Mouse (Mus musculus) heart, embryonic 16.5 days (tissue): Measurements from ENCODE around the gene Ccdc96. TPM values are rescaled to one million over a fixed set of nuclear protein-coding genes. Genes with fewer than 3 reads are reported as not detected.

Experiments
- ATAC-seq: fragments of 200-750 bp; cut with Nextera tagmentation; replicated peaks from 2 replicates; pipeline ENCODE4 v1.8.0; 2017; ENCODE audit warnings: moderate number of reproducible peaks; ENCODE audit not compliant: insufficient read depth, low FRiP score; ENCODE audit errors: extremely low read depth
- H3K27ac ChIP-seq: fragments of 300-500 bp; sonication (generic); 2 replicates; pipeline ENCODE4 v1.5.1; 2014; ENCODE audit warnings: mild to moderate bottlenecking, low read length, control low read depth, moderate library complexity
- H3K27me3 ChIP-seq: fragments of 300-500 bp; sonication (generic); 2 replicates; pipeline ENCODE4 v1.6.1; 2014; ENCODE audit warnings: low read length, mixed read lengths; ENCODE audit not compliant: control insufficient read depth, insufficient read depth
- H3K36me3 ChIP-seq: fragments of 300-500 bp; sonication (generic); 2 replicates; pipeline ENCODE4 v1.6.1; 2014; ENCODE audit not compliant: control insufficient read depth, insufficient read depth
- H3K4me1 ChIP-seq: fragments of 300-500 bp; sonication (generic); 2 replicates; pipeline ENCODE4 v1.6.1; 2014; ENCODE audit warnings: low read length, mixed read lengths; ENCODE audit not compliant: control insufficient read depth, insufficient read depth
- H3K4me2 ChIP-seq: fragments of 300-500 bp; sonication (generic); 2 replicates; pipeline ENCODE4 v1.6.1; 2014; ENCODE audit warnings: low read depth, mild to moderate bottlenecking, control low read depth, low read length
- H3K4me3 ChIP-seq: fragments of 300-500 bp; sonication (generic); 2 replicates; pipeline ENCODE4 v1.5.1; 2014; ENCODE audit warnings: mild to moderate bottlenecking, control low read depth, low read length
- H3K9ac ChIP-seq: fragments of 300-500 bp; sonication (generic); 2 replicates; pipeline ENCODE4 v1.6.1; 2014; ENCODE audit warnings: low read length, control low read depth
- H3K9me3 ChIP-seq: fragments of 300-500 bp; sonication (generic); replicated peaks from 2 replicates; pipeline ENCODE4 v1.6.1; 2016; ENCODE audit warnings: low read length; ENCODE audit not compliant: control insufficient read depth
- WGBS: fragments of 180-500 bp; shearing (Covaris S2); extraction: QIAGEN DNeasy Blood & Tissue Kit; methylation state at CpG from one replicate; pipeline ENCODE4 v1.1.7; 2014; 5-methylcytosine and 5-hydroxymethylcytosine counted together
- polyA plus RNA-seq: library from polyadenylated mRNA; unstranded; fragments of >200 nt; fragmentation: Nextera tagmentation; extraction: Ambion mirVana; gene quantifications from 2 replicates; pipeline ENCODE4 v1.2.1, GENCODE M21; 2015

Gene Ccdc96
- polyA plus RNA-seq, 1 experiment from 2014 or later, result 0.37 TPM

DNA sequence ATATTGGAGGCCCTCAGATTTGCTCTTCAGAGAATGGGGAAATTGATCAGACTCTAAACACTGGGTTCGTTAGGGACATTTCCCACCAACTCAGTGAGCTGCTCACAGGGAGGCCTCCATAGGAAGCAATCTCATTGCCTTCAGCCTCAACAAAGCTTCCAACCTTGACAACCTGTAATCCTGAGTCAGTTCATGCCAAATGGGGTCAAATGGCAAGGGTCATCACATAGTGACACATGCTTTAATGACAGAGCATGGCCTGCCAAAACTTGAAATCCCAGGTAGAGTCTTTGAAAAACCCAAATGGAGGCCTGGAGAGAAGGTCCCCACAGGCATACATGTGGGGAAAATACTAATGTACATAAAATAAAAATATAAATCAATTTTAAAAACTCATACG, 42.5 kb downstream of the Ccdc96 start:
- Histone ChIP-seq H3K27me3 (no peaks in the 10 kb centered on the region), H3K4me1 (peaks cover 25% of the 10 kb centered on the region), H3K4me2 (no peak overlapping the region), H3K9ac (no peak overlapping the region), H3K27ac (no peak overlapping the region), H3K4me3 (no peak overlapping the region), H3K36me3 (peaks cover 2% of the 10 kb centered on the region; the same call in 1 of the 2 replicates), H3K9me3 (no peaks in the 10 kb centered on the region)
- no peak for ATAC-seq
- 82% methylated on average over 2 of the region's 2 CpGs for WGBS

DNA sequence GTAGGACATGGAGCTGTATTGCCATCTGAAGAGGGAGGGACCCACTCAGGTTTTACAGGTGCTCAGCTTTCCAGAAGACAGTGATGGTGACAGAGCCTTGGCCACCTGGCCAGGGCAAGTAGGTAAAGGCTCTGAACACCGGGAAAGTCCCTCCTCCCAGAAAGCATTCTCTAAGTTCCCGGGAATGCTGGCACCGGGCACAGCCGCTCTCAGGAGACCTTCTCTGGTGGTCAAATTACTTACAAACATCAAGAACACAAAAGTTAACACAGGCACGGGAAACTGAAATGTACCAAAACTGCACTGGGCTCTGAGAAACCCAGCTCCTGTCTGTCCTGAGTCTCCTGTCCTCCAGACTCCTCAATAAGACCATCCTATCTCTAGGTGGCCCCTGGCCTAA, 45.3 kb downstream of the Ccdc96 start:
- peaks cover 20% of the 10 kb centered on the region for H3K4me1 ChIP-seq
- peak overlapping the region; percentile 88 for H3K9ac ChIP-seq
- WGBS, result 6% methylated on average over 5 of the region's 5 CpGs
- peak overlapping the region; percentile 76 for H3K4me2 ChIP-seq
- no peak for ATAC-seq
- no peaks in the 10 kb centered on the region for H3K27me3 ChIP-seq
- peak overlapping the region; percentile 79 for H3K4me3 ChIP-seq
- no peaks in the 10 kb centered on the region for H3K36me3 ChIP-seq
- H3K27ac ChIP-seq, result peak overlapping the region; percentile 79; the same call in 1 of the 2 replicates
- H3K9me3 ChIP-seq, result no peaks in the 10 kb centered on the region

DNA sequence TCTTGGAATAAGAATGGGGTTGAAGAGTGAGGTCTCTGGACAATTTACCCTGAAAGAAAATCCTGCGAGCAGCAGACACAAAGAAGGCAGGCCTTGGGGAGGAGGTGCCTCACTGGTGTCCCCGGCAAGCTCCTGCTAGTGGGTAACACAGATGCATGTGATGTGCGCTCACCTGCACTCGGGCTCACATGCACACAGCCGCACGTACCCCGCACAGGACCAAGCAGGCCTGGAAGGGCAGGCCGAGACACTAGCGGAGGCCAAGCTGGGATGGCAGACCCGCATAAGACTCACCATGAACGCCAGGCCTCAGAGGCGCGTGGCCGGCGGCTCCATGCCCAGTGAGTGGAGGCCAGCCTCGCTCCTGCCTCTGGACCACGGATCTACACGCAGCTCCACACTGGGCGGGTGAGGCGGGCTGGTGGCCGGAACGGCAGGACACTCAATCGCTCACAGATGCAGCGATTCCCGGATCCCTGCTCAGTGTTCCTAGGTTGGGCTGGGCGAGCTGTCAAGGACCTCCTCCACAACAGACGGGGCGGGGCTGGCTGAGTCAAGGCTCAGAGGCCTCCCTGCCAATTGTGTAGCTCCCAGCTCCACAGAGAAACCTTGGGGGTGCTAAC, 45.9 kb downstream of the Ccdc96 start:
- no peaks in the 10 kb centered on the region for H3K9me3 ChIP-seq
- H3K27me3 ChIP-seq, result no peaks in the 10 kb centered on the region
- peak overlapping the region; percentile 79 for H3K4me3 ChIP-seq
- peak; percentile 97 for ATAC-seq
- WGBS, result under 1% methylated on average over 28 of the region's 28 CpGs
- peaks cover 20% of the 10 kb centered on the region for H3K4me1 ChIP-seq
- H3K9ac ChIP-seq, result peak overlapping the region; percentile 88
- H3K27ac ChIP-seq, result peak overlapping the region; percentile 79
- H3K4me2 ChIP-seq, result peak overlapping the region; percentile 76
- no peaks in the 10 kb centered on the region for H3K36me3 ChIP-seq

DNA sequence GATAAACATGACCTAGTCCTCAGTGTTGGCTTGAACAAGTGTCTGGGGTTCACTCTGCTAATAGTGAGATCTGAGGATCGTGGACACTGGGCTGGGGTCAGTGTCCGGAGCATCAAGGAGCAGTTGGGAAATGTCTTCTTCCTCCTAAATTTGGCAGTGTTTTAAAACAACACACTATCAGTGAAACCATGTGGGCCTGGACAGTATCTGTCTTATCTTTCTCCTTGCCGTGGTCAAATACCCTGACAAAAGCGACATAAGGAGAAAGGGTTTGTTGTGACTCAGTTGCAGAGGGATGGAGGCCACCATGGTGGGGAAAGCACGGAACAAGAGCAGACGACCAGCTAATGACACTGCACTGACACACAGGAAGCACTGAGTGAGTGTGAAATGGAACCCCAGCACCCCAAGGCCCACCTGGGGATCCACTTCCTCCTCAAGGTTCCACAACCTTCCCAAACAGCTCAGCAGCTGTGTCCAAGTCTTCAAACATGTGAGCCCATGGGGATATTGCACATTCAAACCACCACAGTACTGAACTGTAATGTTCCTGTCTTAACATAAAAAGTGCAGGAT, 50.2 kb downstream of the Ccdc96 start:
- Histone ChIP-seq H3K4me3 (no peak overlapping the region), H3K9ac (no peak overlapping the region), H3K36me3 (no peaks in the 10 kb centered on the region), H3K4me1 (peaks cover 9% of the 10 kb centered on the region), H3K4me2 (no peak overlapping the region), H3K9me3 (no peaks in the 10 kb centered on the region), H3K27ac (no peak overlapping the region), H3K27me3 (no peaks in the 10 kb centered on the region)
- WGBS, result 48% methylated on average over 6 of the region's 6 CpGs
- ATAC-seq, result no peak

DNA sequence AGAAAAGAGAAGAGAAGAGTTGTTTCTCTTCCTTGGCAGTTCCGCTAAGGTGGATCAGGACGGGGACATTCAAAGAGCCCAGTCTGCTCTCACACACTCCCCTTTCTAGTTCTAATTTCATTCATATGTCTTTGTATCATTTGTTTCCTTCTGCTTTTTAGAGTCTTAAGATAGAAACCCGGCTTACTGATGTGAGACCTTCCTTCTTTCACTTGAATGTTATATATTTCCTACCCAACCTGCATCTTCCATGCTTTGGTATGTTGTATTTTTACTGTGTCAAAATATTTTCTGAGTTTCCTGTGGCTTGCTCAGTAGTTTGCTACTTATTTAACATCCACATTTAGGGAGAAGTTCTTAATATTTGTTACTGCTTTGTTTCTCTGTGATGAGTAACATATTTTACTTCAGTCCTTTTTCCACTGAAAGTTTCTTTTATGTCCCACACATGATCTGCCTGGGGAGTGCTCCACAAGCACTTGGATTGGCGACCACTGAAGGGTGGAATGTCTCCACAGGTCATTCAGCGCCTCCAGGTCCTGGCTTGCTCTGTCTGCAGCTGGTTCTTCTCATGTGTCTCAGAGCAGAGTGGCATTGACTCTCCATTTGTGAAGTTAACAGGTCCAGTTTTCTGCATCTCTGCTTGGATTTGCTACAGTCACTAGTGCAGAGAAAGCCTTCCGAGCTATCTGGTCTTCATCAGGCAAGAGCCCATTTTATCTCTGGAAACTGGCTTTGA, 51.2 kb downstream of the Ccdc96 start:
- H3K9ac ChIP-seq, result no peak overlapping the region
- 67% methylated on average over 6 of the region's 6 CpGs for WGBS
- no peaks in the 10 kb centered on the region for H3K36me3 ChIP-seq
- no peaks in the 10 kb centered on the region for H3K27me3 ChIP-seq
- no peak overlapping the region for H3K4me2 ChIP-seq
- H3K4me1 ChIP-seq, result peaks cover 5% of the 10 kb centered on the region
- H3K4me3 ChIP-seq, result no peak overlapping the region
- no peak for ATAC-seq
- no peaks in the 10 kb centered on the region for H3K9me3 ChIP-seq
- no peak overlapping the region for H3K27ac ChIP-seq

DNA sequence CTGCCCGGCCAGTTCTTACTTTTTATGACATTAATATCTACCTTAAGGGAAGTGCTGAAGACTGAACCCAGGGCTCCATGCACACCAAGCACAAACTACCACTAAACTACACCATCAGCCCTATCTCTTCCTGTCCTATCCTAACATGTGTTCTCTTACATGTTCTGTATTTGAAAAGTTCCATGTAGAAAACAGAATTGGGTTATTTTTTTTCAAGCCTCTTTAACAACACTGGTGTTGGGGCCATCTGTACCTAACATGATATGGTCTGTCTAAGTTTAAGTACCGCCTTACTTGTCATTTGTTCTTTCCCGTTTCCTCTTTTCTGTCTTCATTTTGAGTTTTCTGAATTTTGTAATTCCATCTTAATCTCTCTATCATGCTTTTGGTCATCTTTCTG, 52.0 kb downstream of the Ccdc96 start:
- ATAC-seq, result no peak
- peaks cover 2% of the 10 kb centered on the region; the same call in 1 of the 2 replicates for H3K4me1 ChIP-seq
- H3K9me3 ChIP-seq, result no peaks in the 10 kb centered on the region
- no peak overlapping the region for H3K27ac ChIP-seq
- no peak overlapping the region for H3K4me2 ChIP-seq
- 87% methylated on average over 3 of the region's 3 CpGs for WGBS
- no peak overlapping the region for H3K9ac ChIP-seq
- no peak overlapping the region for H3K4me3 ChIP-seq
- H3K27me3 ChIP-seq, result no peaks in the 10 kb centered on the region
- no peaks in the 10 kb centered on the region for H3K36me3 ChIP-seq

Other genes with a start within 250 kb of the Ccdc96 start
- gene Sorcs2, start 86.4 kb upstream of the Ccdc96 start, polyA plus RNA-seq, result 8.2 and 10.7 TPM in 2 replicates
- 65.3 and 68.4 TPM in 2 replicates for gene Grpel1, start 19.6 kb upstream of the Ccdc96 start, polyA plus RNA-seq
- 1.7 TPM in 2 replicates for gene Tada2b, start 303 bp upstream of the Ccdc96 start, polyA plus RNA-seq
- 18.0 and 18.2 TPM in 2 replicates for gene Tbc1d14, start 108.7 kb downstream of the Ccdc96 start, polyA plus RNA-seq
- 23.0 and 27.1 TPM in 2 replicates for gene D5Ertd579e, start 211.4 kb downstream of the Ccdc96 start, polyA plus RNA-seq